Mouse (Mus musculus) heart, postnatal 0 days (tissue): ENCODE measurements at regions not wholly inside any gene's neighbourhood (a gene's known extent, or its start where the extent isn't known, plus 50 kb on each side); places are given as distances from the start of the nearest gene placed in this dataset.

Experiments used
- CTCF ChIP-seq: IDR thresholded peaks from 2 replicates; pipeline ENCODE4 v1.5.1; 2016; ENCODE audit warnings: antibody characterized with exemption, control low read depth, low read depth
- EP300 ChIP-seq: IDR thresholded peaks from 2 replicates; pipeline ENCODE4 v1.6.1; 2016; ENCODE audit warnings: antibody characterized with exemption, low read depth

GRCm38 (mm10) chr6:61066501-61067282 lies 113.4 kb upstream of the Ccser1 start:
- no peak for TF ChIP-seq EP300
- no peak for TF ChIP-seq CTCF
